Mouse (Mus musculus) stomach, postnatal 0 days (tissue): ENCODE measurements around the gene Rpain.

ENCODE experiments used
- CTCF ChIP-seq: IDR thresholded peaks from 2 replicates; pipeline ENCODE4 v1.5.1; 2016; ENCODE audit warnings: antibody characterized with exemption, low read depth, mild to moderate bottlenecking, moderate library complexity
- EP300 ChIP-seq: optimal IDR thresholded peaks from 2 replicates; pipeline ENCODE3; 2016; ENCODE audit warnings: antibody characterized with exemption

- no peak for TF ChIP-seq EP300
- no peak for TF ChIP-seq CTCF
Measured at GRCm38 (mm10) chr11:70943651-70944050, 26.4 kb upstream of the Rpain start.
